Mouse (Mus musculus) erythroblast, embryonic 14.5 days (primary cell): Measurements from ENCODE around the gene Cldn2.

Experiments
- GATA1 ChIP-seq: IDR thresholded peaks from 2 replicates; pipeline ENCODE4 v1.6.1; 2012; ENCODE audit warnings: low read length, inconsistent platforms, mixed read lengths
- TAL1 ChIP-seq: IDR thresholded peaks from 3 replicates; pipeline ENCODE4 v1.6.1; 2012; ENCODE audit warnings: low read length, inconsistent platforms, mixed read lengths

DNA sequence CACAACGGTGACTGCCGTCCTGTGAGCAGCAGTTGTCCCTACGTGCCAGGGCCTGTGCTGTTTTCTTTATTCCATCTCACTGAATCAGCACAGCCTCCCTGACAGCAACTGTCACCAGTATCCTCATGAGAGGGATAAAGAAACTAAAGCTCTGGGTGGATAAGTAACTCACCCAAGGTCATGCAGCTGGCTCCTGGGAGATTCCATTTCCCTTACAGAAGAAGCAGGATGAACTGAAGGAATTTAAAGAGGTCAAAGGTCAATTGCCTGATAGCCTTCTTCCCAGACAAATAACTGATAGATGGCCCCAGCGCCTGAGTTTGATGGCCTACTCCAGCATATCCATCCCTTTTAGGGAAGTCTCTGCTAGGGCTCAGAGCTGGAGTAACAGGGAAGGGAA lies 23.3 kb upstream of the Cldn2 start:
- TF ChIP-seq TAL1, result no peak
- TF ChIP-seq GATA1, result no peak
